Mouse (Mus musculus) CH12.LX (cell line): ENCODE results near the gene March2. TPM values are rescaled to one million over a fixed set of nuclear protein-coding genes. Genes with fewer than 3 reads are reported as not detected.

ENCODE experiments used
- DNase-seq: peaks from one replicate; pipeline ENCODE4 v3.0.0-alpha.2; 2013; ENCODE audit errors: extremely low read depth
- H3K27ac ChIP-seq: 2 replicates; pipeline ENCODE4 v1.5.1; 2012; ENCODE audit warnings: low read depth, mild to moderate bottlenecking, control low read depth, moderate library complexity; ENCODE audit not compliant: insufficient read depth
- H3K27me3 ChIP-seq: replicated peaks from 2 replicates; pipeline ENCODE3; 2012; ENCODE audit warnings: inconsistent platforms
- H3K36me3 ChIP-seq, 2 experiments: replicated peaks in 1 of 2; 2 replicates each; pipeline versions ENCODE3 to v1.6.1; 2012; ENCODE audit warnings: inconsistent platforms in 1 of 2, low read length in 1 of 2, mild to moderate bottlenecking in 1 of 2, mixed read lengths in 1 of 2, moderate library complexity in 1 of 2; ENCODE audit not compliant: control insufficient read depth in 1 of 2, insufficient read depth in 1 of 2
- H3K4me1 ChIP-seq, 2 experiments: 2 replicates each; pipeline ENCODE4 v1.6.1; 2012; ENCODE audit warnings: inconsistent platforms in 1 of 2, moderate library complexity in 1 of 2; ENCODE audit not compliant: insufficient read depth in 2 of 2, control insufficient read depth in 1 of 2
- H3K4me2 ChIP-seq: 2 replicates; pipeline ENCODE4 v1.6.1; 2012; ENCODE audit warnings: low read depth, mild to moderate bottlenecking, control low read depth; ENCODE audit not compliant: poor library complexity, insufficient read depth, severe bottlenecking
- H3K4me3 ChIP-seq, 3 experiments: fragments of 150-350 bp in 1 of 3; sonication (generic) in 1 of 3; replicated peaks in 1 of 3; 2 replicates each; pipeline versions ENCODE3 to v1.5.1; 2011 to 2012; ENCODE audit warnings: low read depth in 2 of 3, low read length in 2 of 3, mild to moderate bottlenecking in 2 of 3, moderate library complexity in 2 of 3, control low read depth in 1 of 3, improper control_type of control experiment in 1 of 3, inconsistent platforms in 1 of 3, mixed read lengths in 1 of 3; ENCODE audit not compliant: poor library complexity in 1 of 3
- H3K79me2 ChIP-seq: replicated peaks from 2 replicates; pipeline ENCODE4 v1.6.1; 2012; ENCODE audit warnings: mild to moderate bottlenecking, moderate library complexity; ENCODE audit not compliant: control insufficient read depth, poor library complexity, insufficient read depth, severe bottlenecking; ENCODE audit errors: extremely low read depth
- H3K9ac ChIP-seq: 2 replicates; pipeline ENCODE4 v1.6.1; 2012; ENCODE audit warnings: low read depth, mild to moderate bottlenecking, control low read depth, moderate library complexity; ENCODE audit not compliant: insufficient read depth
- H3K9me3 ChIP-seq: replicated peaks from 2 replicates; pipeline ENCODE3; 2012; ENCODE audit warnings: low read length, inconsistent platforms, mixed read lengths
- BHLHE40 ChIP-seq: IDR thresholded peaks from 2 replicates; pipeline ENCODE4 v1.6.1; 2011; ENCODE audit warnings: mild to moderate bottlenecking, low read depth, low read length, improper control_type of control experiment
- ELF1 ChIP-seq: IDR thresholded peaks from 2 replicates; pipeline ENCODE4 v1.6.1; 2014; ENCODE audit warnings: low read depth, mild to moderate bottlenecking, inconsistent platforms, low read length, improper control_type of control experiment
- EP300 ChIP-seq: IDR thresholded peaks from 2 replicates; pipeline ENCODE4 v1.6.1; 2011; ENCODE audit warnings: low read length, improper control_type of control experiment
- HCFC1 ChIP-seq: IDR thresholded peaks from 2 replicates; pipeline ENCODE4 v1.6.1; 2012; ENCODE audit warnings: low read depth, mild to moderate bottlenecking, inconsistent platforms, low read length, improper control_type of control experiment
- IRF4 ChIP-seq: IDR thresholded peaks from 2 replicates; pipeline ENCODE4 v1.6.1; 2014; ENCODE audit warnings: low read depth, mild to moderate bottlenecking, inconsistent platforms, low read length, improper control_type of control experiment
- JUN ChIP-seq: IDR thresholded peaks from 2 replicates; pipeline ENCODE4 v1.6.1; 2011; ENCODE audit warnings: low read depth, mild to moderate bottlenecking, low read length, improper control_type of control experiment, moderate library complexity; ENCODE audit not compliant: insufficient read depth
- JUND ChIP-seq: conservative IDR thresholded peaks from 2 replicates; pipeline ENCODE4 v1.6.1; 2011; ENCODE audit warnings: low read depth, low read length, improper control_type of control experiment
- MAX ChIP-seq: IDR thresholded peaks from 2 replicates; pipeline ENCODE4 v1.6.1; 2011; ENCODE audit warnings: low read length, improper control_type of control experiment
- MEF2A ChIP-seq: IDR thresholded peaks from 2 replicates; pipeline ENCODE4 v1.6.1; 2014; ENCODE audit warnings: low read depth, mild to moderate bottlenecking, inconsistent platforms, low read length, improper control_type of control experiment, borderline replicate concordance
- MXI1 ChIP-seq: IDR thresholded peaks from 2 replicates; pipeline ENCODE4 v1.6.1; 2011; ENCODE audit warnings: mild to moderate bottlenecking, low read depth, low read length, improper control_type of control experiment
- MYC ChIP-seq: IDR thresholded peaks from 2 replicates; pipeline ENCODE4 v1.6.1; 2011; ENCODE audit warnings: low read depth, mild to moderate bottlenecking, improper control_type of control experiment, low read length
- NELFE ChIP-seq: IDR thresholded peaks from 2 replicates; pipeline ENCODE4 v1.6.1; 2011; ENCODE audit warnings: low read depth, low read length, improper control_type of control experiment
- PAX5 ChIP-seq: IDR thresholded peaks from 2 replicates; pipeline ENCODE4 v1.6.1; 2012; ENCODE audit warnings: low read length, inconsistent platforms, mixed read lengths
- RAD21 ChIP-seq: IDR thresholded peaks from 2 replicates; pipeline ENCODE4 v1.6.1; 2011; ENCODE audit warnings: low read depth, mild to moderate bottlenecking, low read length, improper control_type of control experiment, moderate library complexity
- SIN3A ChIP-seq: IDR thresholded peaks from 2 replicates; pipeline ENCODE4 v1.6.1; 2012; ENCODE audit warnings: low read length, improper control_type of control experiment, inconsistent platforms
- USF1 ChIP-seq: IDR thresholded peaks from 2 replicates; pipeline ENCODE4 v1.6.1; 2014; ENCODE audit warnings: low read depth, mild to moderate bottlenecking, inconsistent platforms, low read length, improper control_type of control experiment
- ZNF384 ChIP-seq: IDR thresholded peaks from 2 replicates; pipeline ENCODE4 v1.6.1; 2012; ENCODE audit warnings: low read depth, low read length, improper control_type of control experiment, inconsistent platforms
- dilution Hi-C: fragments of 300-500 bp; cut with MboI; formaldehyde crosslinking; loops from 2 replicates; pipeline ENCODE4 v1.14.3; 2020; ENCODE audit warnings: low sequenced_read_pairs; ENCODE audit not compliant: extremely low pct_unique_long_range_greater_than_20kb, extremely low pct_ligation_motif_present
- in situ Hi-C: fragments of 300-500 bp; cut with MboI; formaldehyde crosslinking; loops from 3 replicates; pipeline ENCODE4 v1.14.3; 2019; ENCODE audit warnings: low sequenced_read_pairs, low pct_ligation_motif_present, low pct_unique_long_range_greater_than_20kb, mixed read lengths
- polyA plus RNA-seq: library from polyadenylated mRNA; unstranded; fragments of >175 nt; gene quantifications from 2 replicates; pipeline ENCODE4 v1.2.1, GENCODE M21; 2012; ENCODE audit warnings: low read depth; ENCODE audit not compliant: insufficient read length
- total RNA-seq, 2 experiments: library from RNA; depleted of rRNA; stranded (reverse); fragments of 300-350 nt in 1 of 2; fragments of >200 nt in 1 of 2; gene quantifications; 2 replicates each; pipeline ENCODE4 v1.2.3; 2012 to 2014

The March2 gene
- total and polyA plus RNA-seq, 3 experiments: 9.2 to 12.2 (median 9.3) TPM

DNA sequence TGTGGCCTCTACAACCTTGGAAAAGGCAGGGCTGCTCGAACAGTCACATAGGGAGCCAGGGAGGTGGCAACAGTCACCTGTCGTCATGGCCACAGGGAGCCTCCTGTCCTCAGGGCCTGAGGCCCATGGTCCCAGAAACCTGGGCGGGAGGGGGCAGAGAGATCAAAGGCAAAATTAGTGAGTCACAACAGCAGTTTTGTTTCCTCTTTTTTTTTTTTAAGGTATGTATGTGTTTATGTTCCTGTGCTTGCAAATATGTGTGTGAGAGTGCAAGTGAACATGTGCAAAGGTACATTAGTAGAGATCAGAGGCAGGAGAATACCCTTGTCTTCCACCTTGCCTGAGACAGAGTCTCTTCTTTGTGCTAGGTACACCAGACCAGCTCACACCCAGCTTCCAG lies 8.6 kb downstream of the March2 start:
- H3K27ac ChIP-seq: no peak overlapping the region

DNA sequence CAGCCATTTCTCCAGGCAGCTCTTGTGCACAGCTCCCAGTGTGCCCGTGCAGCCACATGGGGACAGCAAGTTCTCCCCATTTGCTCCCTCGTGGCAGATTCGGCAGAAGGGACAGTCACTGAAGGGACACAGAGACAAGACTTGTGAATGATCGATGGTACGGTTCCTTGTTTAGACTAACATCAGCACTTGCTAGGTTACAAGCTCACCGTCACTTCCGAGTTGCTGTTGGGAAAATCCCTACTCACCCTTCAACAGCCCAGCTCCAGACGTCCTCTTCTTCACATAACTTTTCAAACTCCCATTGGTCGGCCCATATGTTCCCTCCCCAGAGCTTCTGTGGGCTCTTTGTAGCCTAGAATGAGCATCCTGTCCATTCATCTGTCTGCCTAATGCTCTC lies 15.4 kb downstream of the March2 start:
- peaks cover 3 to 37% of the 10 kb centered on the region in 2 experiments for H3K36me3 ChIP-seq
- H3K9me3 ChIP-seq: no peaks in the 10 kb centered on the region
- in situ Hi-C loops: no loop called here
- TF ChIP-seq PAX5 (no peak), MYC (0 out of 2 replicates have a peak, but pooled peaks have one; percentile 34), MAX (peak; percentile 44; the same call in 1 of the 2 replicates), SIN3A (peak; percentile 31), RAD21 (no peak), ELF1 (peak; percentile 52; the same call in 1 of the 2 replicates), MXI1 (0 out of 2 replicates have a peak, but pooled peaks have one; percentile 19), HCFC1 (no peak)
- TF ChIP-seq, all 38 proteins: peak for 5
- Histone ChIP-seq H3K4me2 (peak overlapping the region; percentile 10), H3K27me3 (no peaks in the 10 kb centered on the region), H3K79me2 (no peaks in the 10 kb centered on the region), H3K4me1 (peaks cover 5 to 18% of the 10 kb centered on the region in 2 experiments; a peak in 3 of 4 replicates), H3K4me3 (peak overlapping the region; percentile 8 to 48 (median 29)), H3K9ac (no peak overlapping the region), H3K27ac (peak overlapping the region; percentile 57)
- peak; percentile 78 for DNase-seq
- dilution Hi-C loops: no loop called here

More for the DNA sequence above, 8.6 kb downstream of the March2 start:
- H3K79me2 ChIP-seq: no peaks in the 10 kb centered on the region
- no peak overlapping the region for H3K4me3 ChIP-seq
- no peak for TF ChIP-seq SIN3A
- peak; percentile 56 for TF ChIP-seq ZNF384
- no peak for TF ChIP-seq MXI1
- no peak for TF ChIP-seq USF1
- in situ Hi-C loops: no loop called here
- H3K9ac ChIP-seq: no peak overlapping the region
- H3K4me1 ChIP-seq: peaks cover 4 to 10% of the 10 kb centered on the region in 2 experiments; a peak in 3 of 4 replicates
- dilution Hi-C loops: no loop called here
- H3K9me3 ChIP-seq: peaks cover 4% of the 10 kb centered on the region
- peak; percentile 10 for DNase-seq
- H3K36me3 ChIP-seq: peaks cover 10 to 32% of the 10 kb centered on the region in 2 experiments
- H3K27me3 ChIP-seq: no peaks in the 10 kb centered on the region
- no peak overlapping the region for H3K4me2 ChIP-seq

DNA sequence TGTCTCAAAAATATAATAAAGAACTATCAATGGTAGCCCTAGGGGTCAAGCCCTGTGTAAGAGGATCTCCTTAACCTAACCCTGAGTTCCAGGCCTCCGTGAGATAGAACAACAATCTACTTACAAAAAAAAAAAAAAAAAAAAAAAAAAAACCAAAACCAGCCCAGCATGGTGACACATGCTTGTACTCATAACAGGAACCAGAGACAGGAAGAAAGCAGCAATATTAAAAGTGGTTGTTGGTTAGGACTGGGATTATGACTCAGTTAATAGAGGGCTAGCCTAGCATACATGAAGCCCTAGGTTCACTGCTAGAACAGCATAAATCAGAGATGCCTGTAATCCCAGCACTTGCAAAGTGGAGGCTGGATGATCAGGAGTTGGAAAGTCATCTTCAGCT lies 16.3 kb downstream of the March2 start:
- Histone ChIP-seq H3K9me3 (no peaks in the 10 kb centered on the region), H3K9ac (no peak overlapping the region), H3K79me2 (no peaks in the 10 kb centered on the region), H3K27me3 (no peaks in the 10 kb centered on the region), H3K36me3 (peaks cover 9 to 37% of the 10 kb centered on the region in 2 experiments), H3K4me3 (peak overlapping the region in 1 of 3 experiments; percentile 48), H3K4me2 (no peak overlapping the region), H3K4me1 (peaks cover 5 to 18% of the 10 kb centered on the region in 2 experiments; a peak in 3 of 4 replicates), H3K27ac (no peak overlapping the region)
- in situ Hi-C loops: no loop called here
- dilution Hi-C loops: no loop called here
- TF ChIP-seq JUN (peak; percentile 74), EP300 (peak; percentile 58), IRF4 (peak; percentile 83), MEF2A (no peak), JUND (peak; percentile 85), MYC (0 out of 2 replicates have a peak, but pooled peaks have one; percentile 35), USF1 (no peak), ZNF384 (peak; percentile 93), NELFE (no peak), BHLHE40 (peak; percentile 42; the same call in 1 of the 2 replicates)
- peak; percentile 69 for DNase-seq
